Mouse (Mus musculus): ENCODE measurements around the gene Tpcn2. TPM values are rescaled to one million over a fixed set of nuclear protein-coding genes. Genes with fewer than 3 reads are reported as not detected.

Gene Tpcn2
- polyA plus RNA-seq, 2 experiments from 2014 or later: 6.0 to 8.9 TPM

DNA sequence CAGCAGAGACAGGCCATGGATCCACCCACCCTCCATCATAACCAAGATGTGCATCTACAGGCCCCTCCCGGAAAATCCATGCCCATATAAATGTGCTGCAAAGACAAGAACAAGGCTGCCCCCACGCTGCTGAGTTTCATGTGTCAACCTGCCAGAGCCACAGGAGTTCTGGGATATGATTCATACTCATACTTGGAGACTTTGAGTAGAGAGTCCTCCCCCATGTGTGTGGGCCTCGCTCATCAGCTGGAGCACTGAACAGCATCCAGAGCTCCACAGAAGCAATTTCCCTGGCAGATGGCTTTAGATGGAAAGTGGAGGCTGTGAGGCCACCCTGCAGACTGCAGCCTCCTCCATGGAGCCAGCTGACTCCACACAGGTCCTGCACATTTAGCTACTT is 86.8 kb downstream of the Tpcn2 start:
- ATAC-seq: no peak

- ATAC-seq: no peak
Observed at GRCm38 (mm10) chr7:145196340-145196739, 87.5 kb downstream of the Tpcn2 start.

DNA sequence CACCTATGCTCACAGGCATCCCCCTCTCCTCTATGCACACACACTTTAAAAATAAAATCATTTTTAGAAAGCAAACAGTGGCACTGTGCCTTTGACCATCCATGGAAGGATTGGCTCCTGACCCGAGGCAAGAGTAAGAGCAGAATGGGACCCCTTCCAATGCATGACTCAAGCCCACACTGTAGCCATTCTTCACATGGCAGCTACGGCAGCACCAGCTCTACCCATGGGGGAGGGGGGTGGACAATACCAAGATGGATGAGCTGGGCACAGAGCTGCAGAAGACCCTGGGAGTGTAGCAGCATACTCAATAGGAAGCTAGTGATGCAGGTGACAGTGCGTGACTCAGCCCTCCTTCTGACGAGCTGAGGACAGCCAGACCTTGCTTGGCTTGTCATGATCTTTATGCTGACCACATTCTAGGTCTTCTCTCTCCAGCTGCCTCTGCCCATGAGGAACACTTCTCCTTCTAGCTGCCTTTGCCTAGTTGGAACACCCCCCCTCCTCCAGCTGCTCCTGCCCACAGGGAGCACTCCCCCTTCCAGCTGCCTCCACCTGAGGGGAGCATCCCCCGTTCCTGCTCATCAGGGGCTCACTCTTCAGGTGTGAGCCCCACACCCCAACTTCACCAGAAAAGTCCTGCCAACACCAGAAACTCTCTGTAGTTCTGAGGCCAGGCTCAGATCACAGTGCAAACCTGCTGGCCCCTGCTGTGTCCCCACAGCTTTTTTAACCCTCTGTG is 88.5 kb downstream of the Tpcn2 start:
- ATAC-seq: no peak

GRCm38 (mm10) chr7:145194455-145195161 is 89.2 kb downstream of the Tpcn2 start:
- ATAC-seq: no peak

DNA sequence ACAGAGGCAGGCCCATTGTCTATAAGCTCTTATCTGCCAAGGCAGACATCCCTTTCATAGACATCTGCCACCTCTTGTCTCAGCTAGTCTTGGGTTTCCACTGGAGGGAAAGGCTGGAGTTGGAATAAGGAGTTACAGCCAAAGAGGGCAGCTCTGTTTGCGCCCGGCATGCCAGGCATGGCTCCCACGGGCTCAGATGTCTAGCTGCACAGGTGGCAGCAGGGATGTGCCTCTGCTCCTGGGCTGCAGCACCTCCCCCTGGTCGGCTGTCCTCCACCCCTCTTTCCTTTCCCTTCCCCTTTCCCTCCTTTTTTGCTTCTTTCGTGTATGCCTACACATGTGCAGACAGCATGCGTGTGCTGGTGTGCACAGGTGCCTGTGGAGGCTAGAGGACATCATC is 91.0 kb downstream of the Tpcn2 start:
- ATAC-seq: no peak

DNA sequence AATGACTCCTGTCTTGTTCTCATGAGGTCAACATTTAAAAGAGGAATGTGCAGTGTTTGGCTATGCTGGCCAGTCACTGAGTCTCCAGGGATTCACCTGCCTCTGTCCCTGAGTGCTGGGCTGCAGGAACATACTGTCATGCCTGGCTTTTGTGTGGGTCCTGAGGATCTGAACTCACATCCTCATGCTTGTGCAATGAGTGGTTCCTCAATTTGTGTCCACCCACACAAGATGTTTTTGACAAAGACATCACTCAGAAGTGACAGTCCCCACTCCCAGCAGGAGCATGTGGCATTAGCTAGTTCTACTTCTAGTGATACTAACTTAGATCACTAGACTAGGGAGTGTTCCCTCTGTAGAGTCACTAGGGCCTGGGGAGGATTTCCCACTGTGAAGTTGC is 93.3 kb downstream of the Tpcn2 start:
- no peak for ATAC-seq

GRCm38 (mm10) chr7:145189342-145189741 is 94.5 kb downstream of the Tpcn2 start:
- no peak for ATAC-seq

DNA sequence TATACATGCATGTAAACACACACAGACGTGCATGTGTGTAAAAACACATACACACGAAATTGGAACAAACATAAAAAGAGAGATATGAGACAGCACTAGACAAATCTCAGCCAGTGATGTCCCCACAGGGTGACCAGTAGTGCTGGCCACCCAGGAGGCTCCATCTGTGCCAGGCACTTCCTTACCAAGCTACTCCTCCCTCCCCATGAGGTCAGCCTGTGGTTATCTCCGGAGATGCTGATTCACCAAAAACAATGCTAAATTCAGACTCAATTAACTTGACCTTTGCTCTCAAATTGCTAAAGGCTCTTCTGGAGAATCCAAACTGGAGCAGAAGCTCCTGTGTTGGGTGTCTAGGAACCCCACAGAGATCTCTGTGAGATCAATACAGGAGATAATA is 96.0 kb downstream of the Tpcn2 start:
- ATAC-seq: no peak

DNA sequence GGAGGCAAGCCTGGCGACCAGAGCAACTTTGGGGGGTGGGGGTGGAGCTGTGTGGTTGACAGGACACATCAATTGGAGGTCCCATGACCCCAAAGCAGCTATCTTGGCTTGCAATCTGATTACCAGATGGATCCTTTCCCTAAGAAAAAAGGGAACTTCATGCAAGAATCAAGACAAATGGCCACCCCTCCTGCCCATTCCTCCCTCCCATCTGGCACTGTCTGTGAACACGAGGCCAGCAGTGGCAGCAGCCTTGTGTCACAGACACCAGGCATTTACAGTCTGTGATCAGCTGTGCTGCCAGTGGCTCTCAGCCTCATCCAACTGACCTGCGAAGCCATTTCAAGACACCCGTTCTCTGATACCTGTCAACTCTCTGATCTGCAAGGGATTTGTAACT is 101.4 kb downstream of the Tpcn2 start:
- ATAC-seq: no peak

- no peak for ATAC-seq
Observed at GRCm38 (mm10) chr7:145181376-145182034, 102.3 kb downstream of the Tpcn2 start.

- ATAC-seq: no peak
Observed at GRCm38 (mm10) chr7:145179691-145180091, 104.1 kb downstream of the Tpcn2 start.

DNA sequence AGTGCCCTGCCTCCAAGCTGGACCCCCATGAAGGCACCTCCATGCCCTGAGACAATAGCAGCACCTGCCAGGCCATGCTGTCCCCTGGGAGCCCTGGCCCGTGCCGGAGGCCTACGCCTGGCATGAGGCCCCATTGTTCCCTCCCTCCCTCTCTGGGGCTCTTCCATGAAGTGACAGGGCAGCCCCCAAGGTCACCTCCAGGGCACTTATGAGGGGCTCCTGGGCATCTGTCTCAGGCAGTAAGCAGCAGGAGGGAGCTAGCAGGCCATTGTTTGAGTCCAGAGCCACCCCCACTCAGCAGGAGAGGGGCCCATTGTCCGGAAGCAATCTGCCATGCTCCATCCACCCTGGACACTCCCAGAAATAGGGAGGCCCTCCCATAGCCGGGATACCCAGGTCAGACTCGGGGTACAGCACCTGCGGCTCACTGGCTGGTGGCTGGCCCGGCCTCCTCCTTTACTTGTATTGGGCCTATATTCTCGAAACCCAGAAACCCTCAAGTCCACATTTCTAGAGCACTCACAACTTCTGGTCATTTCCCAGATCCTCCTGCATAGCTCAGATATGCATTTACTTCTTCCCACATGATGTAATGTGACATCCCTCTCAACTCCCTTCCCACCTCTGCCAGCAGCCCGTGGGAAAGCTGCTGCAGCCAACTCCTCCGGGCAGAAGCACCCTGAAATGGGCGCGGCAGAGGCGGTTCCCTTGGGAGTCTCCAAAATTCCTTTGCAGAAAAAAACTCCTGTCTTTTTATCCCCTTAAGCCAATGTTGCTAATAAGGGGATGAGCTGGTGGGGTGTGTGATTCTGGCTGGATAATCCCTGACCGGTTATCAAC is 106.8 kb downstream of the Tpcn2 start:
- ATAC-seq: no peak

GRCm38 (mm10) chr7:145173563-145173962 is 110.2 kb downstream of the Tpcn2 start:
- no peak for ATAC-seq

- no peak for ATAC-seq
Observed at GRCm38 (mm10) chr7:145173116-145173515, 110.7 kb downstream of the Tpcn2 start.

- no peak for ATAC-seq
Observed at GRCm38 (mm10) chr7:145169703-145170102, 114.1 kb downstream of the Tpcn2 start.

GRCm38 (mm10) chr7:145159283-145160240 is 124.2 kb downstream of the Tpcn2 start:
- ATAC-seq: no peak

- no peak for ATAC-seq
Observed at GRCm38 (mm10) chr7:145155666-145156065, 128.1 kb downstream of the Tpcn2 start.

DNA sequence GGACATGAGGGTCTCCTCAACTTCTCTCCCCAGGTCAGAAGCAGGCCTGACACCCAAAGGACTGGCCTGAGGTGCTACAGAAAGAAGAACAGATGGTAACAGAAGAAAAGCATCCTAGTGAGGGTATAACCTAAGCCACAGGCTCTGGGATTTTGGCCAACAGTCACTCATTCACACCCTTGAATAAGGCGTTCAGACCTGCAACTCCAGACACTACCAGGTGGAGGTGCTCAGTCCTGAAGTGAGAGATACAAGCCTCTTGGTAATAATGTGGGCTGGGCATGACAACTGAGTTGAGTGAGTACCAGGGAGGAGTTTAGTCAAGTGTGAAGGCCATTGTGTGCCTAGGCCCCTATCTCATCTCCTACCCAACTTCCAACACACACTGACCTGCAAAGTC is 129.7 kb downstream of the Tpcn2 start:
- ATAC-seq: no peak

- ATAC-seq: no peak
Observed at GRCm38 (mm10) chr7:145151845-145152244, 132.0 kb downstream of the Tpcn2 start.

- ATAC-seq: no peak
Observed at GRCm38 (mm10) chr7:145148902-145149301, 134.9 kb downstream of the Tpcn2 start.

- no peak for ATAC-seq
Observed at GRCm38 (mm10) chr7:145147973-145148698, 135.7 kb downstream of the Tpcn2 start.

Measured in activated CD4-positive, CD25-positive, alpha-beta regulatory T cell, adult 4 months (primary cell).